Mouse (Mus musculus): ENCODE results near the gene Six2.

- no peak for TF ChIP-seq CTCF (IDR thresholded peaks at IDR 0.05; ENCODE audit: extremely low read depth, insufficient read depth, insufficient read length, insufficient replicate concordance)
- no peak for TF ChIP-seq POLR2A (IDR thresholded peaks at IDR 0.05; ENCODE audit: low read depth, low read length)
Observed at GRCm38 (mm10) chr17:85685689-85686281, 2.3 kb downstream of the Six2 start.
